Mouse (Mus musculus) lung, embryonic 15.5 days (tissue): ENCODE results near the gene Capn7. TPM values are rescaled to one million over a fixed set of nuclear protein-coding genes. Genes with fewer than 3 reads are reported as not detected.
A peak's percentile ranks its signal among the peaks of the same experiment; 100 is the strongest.

Experiments
- ATAC-seq: fragments of 200-750 bp; cut with Nextera tagmentation; 2 replicates; pipeline ENCODE4 v1.8.0; 2017; ENCODE audit warnings: moderate number of reproducible peaks, borderline replicate concordance; ENCODE audit not compliant: low FRiP score, low TSS enrichment; ENCODE audit errors: extremely low read depth
- H3K27ac ChIP-seq: fragments of 300-500 bp; sonication (generic); 2 replicates; pipeline ENCODE4 v1.5.1; 2015; ENCODE audit warnings: moderate library complexity, mild to moderate bottlenecking, inconsistent platforms
- H3K27me3 ChIP-seq: fragments of 300-500 bp; sonication (generic); 2 replicates; pipeline ENCODE4 v1.6.1; 2015; ENCODE audit warnings: inconsistent platforms
- H3K36me3 ChIP-seq: fragments of 300-500 bp; sonication (generic); 2 replicates; pipeline ENCODE4 v1.6.1; 2015; ENCODE audit warnings: inconsistent platforms
- H3K4me1 ChIP-seq: fragments of 300-500 bp; sonication (generic); 2 replicates; pipeline ENCODE4 v1.6.1; 2015; ENCODE audit warnings: inconsistent platforms
- H3K4me2 ChIP-seq: fragments of 300-500 bp; sonication (generic); 2 replicates; pipeline ENCODE4 v1.6.1; 2015; ENCODE audit warnings: inconsistent platforms, mild to moderate bottlenecking, moderate library complexity
- H3K4me3 ChIP-seq: fragments of 300-500 bp; sonication (generic); 2 replicates; pipeline ENCODE4 v1.5.1; 2015; ENCODE audit warnings: mild to moderate bottlenecking, inconsistent platforms
- H3K9ac ChIP-seq: fragments of 300-500 bp; sonication (generic); 2 replicates; pipeline ENCODE4 v1.6.1; 2015; ENCODE audit warnings: inconsistent platforms
- H3K9me3 ChIP-seq: fragments of 300-500 bp; sonication (generic); 2 replicates; pipeline ENCODE4 v1.6.1; 2016; ENCODE audit warnings: inconsistent platforms
- WGBS: fragments of 180-500 bp; shearing (Covaris S2); methylation state at CpG from one replicate; pipeline ENCODE4 v1.1.7; 2015; 5-methylcytosine and 5-hydroxymethylcytosine counted together
- polyA plus RNA-seq: library from polyadenylated mRNA; unstranded; fragments of >200 nt; fragmentation: Nextera tagmentation; extraction: Ambion mirVana; gene quantifications from 2 replicates; pipeline ENCODE4 v1.2.1, GENCODE M21; 2015

The Capn7 gene
- polyA plus RNA-seq, 1 experiment from 2014 or later = 37.2 TPM

DNA sequence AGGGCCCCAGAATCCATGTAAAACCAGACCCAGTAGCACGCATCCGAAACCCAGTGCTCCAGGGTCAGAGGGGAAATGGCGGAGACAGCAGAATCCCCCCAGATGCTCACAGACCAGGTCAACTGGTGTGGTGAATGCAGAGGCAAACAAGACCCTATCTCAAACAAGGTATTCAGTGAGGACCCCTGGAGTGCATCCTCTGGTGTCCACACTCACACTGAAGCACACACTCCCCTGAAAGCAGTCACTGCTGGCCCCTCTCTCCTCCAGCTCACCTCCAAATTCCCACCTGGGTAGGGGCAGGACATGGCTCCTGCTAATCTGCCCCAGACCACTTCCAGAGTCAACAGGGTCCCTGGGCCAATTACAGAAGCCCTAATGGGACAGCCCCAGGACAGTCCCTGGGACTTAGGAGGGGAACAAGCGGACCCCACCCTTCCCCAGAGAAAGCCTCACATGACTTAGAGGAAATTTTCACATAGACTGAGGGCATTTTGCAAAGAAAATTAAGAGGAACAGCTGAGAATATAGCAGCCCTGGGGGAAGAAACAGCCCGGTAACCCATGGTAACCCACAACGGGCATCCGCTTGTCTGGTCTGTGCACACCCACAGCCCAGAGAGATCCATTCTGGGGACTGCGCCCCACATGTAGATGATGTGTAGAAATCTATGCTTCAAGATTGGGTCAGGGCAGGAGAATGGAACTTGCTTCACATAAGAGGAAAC lies 53.1 kb downstream of the Capn7 start:
- Histone ChIP-seq H3K27me3 (no peaks in the 10 kb centered on the region), H3K9me3 (no peaks in the 10 kb centered on the region), H3K27ac (no peak overlapping the region), H3K9ac (no peak overlapping the region), H3K4me2 (no peak overlapping the region), H3K36me3 (no peaks in the 10 kb centered on the region), H3K4me3 (no peak overlapping the region), H3K4me1 (peaks cover 63% of the 10 kb centered on the region)
- no peak for ATAC-seq
- WGBS = 92% methylated on average over 8 of the region's 8 CpGs

DNA sequence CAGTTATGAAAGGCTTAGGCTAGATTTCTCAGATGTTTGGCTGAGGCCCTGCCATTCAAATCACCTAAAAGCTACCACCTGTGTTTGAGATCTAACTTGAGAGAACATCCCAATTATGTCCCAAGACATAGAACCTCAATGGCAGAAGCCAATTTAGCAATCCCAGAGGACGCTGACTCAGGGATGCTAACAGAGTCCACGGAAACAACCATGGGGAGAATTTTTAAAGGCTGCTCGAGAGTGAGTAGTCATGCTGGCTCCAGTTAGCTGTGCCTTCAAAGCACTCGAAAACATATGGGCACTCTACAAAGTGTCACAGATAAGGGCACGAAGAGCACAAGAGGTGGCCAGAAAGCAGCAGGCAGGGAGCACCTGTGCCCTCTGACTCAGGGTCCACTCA lies 55.9 kb downstream of the Capn7 start:
- H3K36me3 ChIP-seq = no peaks in the 10 kb centered on the region
- H3K4me2 ChIP-seq = no peak overlapping the region
- 53% methylated on average over 5 of the region's 5 CpGs for WGBS
- ATAC-seq = no peak
- H3K4me1 ChIP-seq = peaks cover 41% of the 10 kb centered on the region
- H3K9ac ChIP-seq = no peak overlapping the region
- H3K4me3 ChIP-seq = no peak overlapping the region
- no peak overlapping the region for H3K27ac ChIP-seq
- H3K27me3 ChIP-seq = no peaks in the 10 kb centered on the region
- H3K9me3 ChIP-seq = no peaks in the 10 kb centered on the region

DNA sequence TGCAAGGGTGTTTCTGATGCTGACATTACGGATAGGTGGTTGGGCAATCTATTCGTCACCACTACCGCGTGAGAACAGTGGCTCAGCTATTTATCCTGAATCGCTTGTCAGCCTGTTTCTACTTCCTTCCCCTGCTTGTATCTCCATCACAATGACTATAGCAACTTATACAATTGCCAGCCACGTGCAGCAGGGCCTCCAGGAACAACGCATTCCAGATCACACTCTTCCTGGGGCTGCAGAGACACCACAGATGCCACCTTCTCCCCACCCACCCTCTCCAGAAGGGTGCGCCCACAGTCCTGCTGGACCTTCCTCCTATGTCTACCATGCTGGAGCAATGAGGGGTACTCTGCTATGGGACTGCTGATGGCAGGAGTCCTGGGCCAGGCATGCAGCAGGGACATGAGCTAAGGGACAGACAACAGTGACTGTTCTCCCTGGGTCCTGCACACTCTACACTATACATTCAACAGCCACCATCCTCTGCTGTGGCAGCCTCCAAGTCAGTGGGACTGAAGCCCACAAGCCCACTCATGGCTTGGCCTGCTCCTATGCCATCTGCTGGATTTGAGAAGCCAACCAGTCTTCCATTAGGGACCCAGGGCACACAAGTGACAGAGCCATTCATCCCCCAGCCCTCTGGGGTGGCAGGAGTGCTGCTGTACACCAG lies 56.6 kb downstream of the Capn7 start:
- ATAC-seq = no peak
- H3K4me2 ChIP-seq = no peak overlapping the region
- H3K4me3 ChIP-seq = no peak overlapping the region
- H3K9me3 ChIP-seq = no peaks in the 10 kb centered on the region
- no peaks in the 10 kb centered on the region for H3K27me3 ChIP-seq
- H3K9ac ChIP-seq = no peak overlapping the region
- H3K4me1 ChIP-seq = peaks cover 40% of the 10 kb centered on the region
- no peaks in the 10 kb centered on the region for H3K36me3 ChIP-seq
- 59% methylated on average over 8 of the region's 8 CpGs for WGBS
- peak overlapping the region; percentile 81 for H3K27ac ChIP-seq

DNA sequence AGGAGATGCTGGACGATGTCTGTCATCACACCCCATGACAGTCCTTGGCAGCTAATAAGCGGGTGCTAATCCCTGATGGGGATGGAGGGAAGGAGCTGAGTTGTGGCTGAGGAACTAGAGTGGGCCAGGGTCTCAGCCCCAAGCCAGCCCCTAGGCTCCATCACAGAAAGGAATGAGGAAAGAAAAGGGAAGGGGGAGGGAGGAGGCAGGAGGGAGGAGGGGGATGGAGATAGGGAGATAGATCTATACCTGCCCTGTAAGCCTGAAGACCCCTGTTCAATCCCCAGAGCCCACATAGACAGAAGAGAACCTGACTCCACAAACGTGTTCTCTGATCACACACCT lies 57.1 kb downstream of the Capn7 start:
- WGBS = 62% methylated on average over 3 of the region's 3 CpGs
- Histone ChIP-seq H3K27ac (peak overlapping the region; percentile 81), H3K4me1 (peaks cover 35% of the 10 kb centered on the region), H3K9ac (no peak overlapping the region), H3K4me2 (no peak overlapping the region), H3K27me3 (no peaks in the 10 kb centered on the region), H3K9me3 (no peaks in the 10 kb centered on the region), H3K4me3 (no peak overlapping the region), H3K36me3 (no peaks in the 10 kb centered on the region)
- no peak for ATAC-seq

DNA sequence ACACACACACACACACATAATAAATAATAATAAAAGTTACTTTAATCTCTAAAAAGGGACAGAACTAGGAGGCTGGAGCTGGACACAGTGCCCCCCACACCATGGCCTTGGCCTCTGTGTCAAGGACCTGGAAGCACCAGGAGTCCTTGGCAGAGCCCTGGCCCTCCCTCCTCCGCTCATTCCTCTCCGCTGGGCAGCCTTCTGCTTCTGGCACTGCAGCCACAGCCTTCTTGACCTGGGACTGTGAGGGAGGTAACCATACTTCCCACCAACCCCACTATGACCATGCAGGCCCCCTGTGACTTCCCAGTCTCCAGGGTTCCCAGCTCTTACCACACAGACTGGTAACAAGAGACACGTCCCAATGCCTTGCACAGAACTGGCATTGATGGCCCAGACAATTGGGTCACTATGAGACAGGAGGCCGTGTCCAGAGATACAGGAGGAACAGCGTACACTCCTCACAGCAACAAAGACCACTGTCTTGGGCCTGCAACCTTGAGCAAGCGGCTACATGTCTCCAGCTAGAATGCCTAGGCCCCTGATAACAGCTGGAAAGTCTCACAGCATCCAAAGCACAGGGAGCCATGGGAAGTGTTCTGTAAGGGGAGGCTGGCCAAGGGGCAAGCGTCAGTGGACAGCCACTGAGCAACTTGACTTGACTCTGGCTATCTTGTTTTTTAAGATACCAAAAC lies 57.6 kb downstream of the Capn7 start:
- no peak overlapping the region for H3K4me3 ChIP-seq
- H3K27ac ChIP-seq = peak overlapping the region; percentile 81
- ATAC-seq = peak; percentile 77
- no peak overlapping the region for H3K4me2 ChIP-seq
- H3K9me3 ChIP-seq = no peaks in the 10 kb centered on the region
- 52% methylated on average over 7 of the region's 7 CpGs for WGBS
- H3K4me1 ChIP-seq = peaks cover 30% of the 10 kb centered on the region
- no peak overlapping the region for H3K9ac ChIP-seq
- H3K36me3 ChIP-seq = no peaks in the 10 kb centered on the region
- H3K27me3 ChIP-seq = no peaks in the 10 kb centered on the region

DNA sequence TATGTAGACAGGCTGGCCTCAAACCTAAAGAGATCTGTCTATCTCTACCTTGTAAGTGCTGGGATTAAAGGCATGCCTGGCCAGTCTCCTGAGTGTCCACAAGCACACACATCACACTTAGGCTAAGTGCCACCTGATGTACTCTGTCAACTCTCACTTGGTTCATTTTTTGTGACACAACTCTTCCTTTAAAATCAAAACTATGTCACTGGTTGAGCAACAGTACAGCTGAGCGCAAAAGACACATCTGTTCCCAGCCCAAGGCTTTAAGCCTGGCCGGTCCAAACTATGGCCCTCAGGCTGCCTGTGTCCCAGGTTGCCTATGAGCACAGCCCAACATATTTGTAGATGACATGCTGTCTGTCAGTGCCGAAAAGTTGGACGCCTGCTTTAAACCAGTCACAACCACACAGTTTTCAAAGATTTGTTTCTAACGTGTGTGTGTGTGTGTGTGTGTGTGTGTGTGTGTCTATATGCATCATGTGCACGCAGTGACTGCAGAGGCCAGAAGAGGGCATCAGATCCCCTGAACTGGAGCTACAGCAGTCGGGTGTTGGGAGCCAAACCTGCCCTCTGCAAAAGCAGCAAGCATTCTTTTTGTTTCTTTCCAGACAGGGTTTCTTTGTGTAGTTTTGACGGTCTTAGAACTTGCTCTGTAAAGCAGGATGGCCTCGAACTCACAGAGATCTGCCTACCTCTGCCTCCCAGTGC lies 58.5 kb downstream of the Capn7 start:
- no peak overlapping the region for H3K4me2 ChIP-seq
- no peak overlapping the region for H3K9ac ChIP-seq
- H3K36me3 ChIP-seq = no peaks in the 10 kb centered on the region
- no peak overlapping the region for H3K4me3 ChIP-seq
- peaks cover 30% of the 10 kb centered on the region for H3K4me1 ChIP-seq
- H3K27me3 ChIP-seq = no peaks in the 10 kb centered on the region; the same call in 1 of the 2 replicates
- peak overlapping the region; percentile 81 for H3K27ac ChIP-seq
- H3K9me3 ChIP-seq = no peaks in the 10 kb centered on the region
- peak; percentile 68; the same call in 1 of the 2 replicates for ATAC-seq
- WGBS = 78% methylated on average over 9 of the region's 9 CpGs

DNA sequence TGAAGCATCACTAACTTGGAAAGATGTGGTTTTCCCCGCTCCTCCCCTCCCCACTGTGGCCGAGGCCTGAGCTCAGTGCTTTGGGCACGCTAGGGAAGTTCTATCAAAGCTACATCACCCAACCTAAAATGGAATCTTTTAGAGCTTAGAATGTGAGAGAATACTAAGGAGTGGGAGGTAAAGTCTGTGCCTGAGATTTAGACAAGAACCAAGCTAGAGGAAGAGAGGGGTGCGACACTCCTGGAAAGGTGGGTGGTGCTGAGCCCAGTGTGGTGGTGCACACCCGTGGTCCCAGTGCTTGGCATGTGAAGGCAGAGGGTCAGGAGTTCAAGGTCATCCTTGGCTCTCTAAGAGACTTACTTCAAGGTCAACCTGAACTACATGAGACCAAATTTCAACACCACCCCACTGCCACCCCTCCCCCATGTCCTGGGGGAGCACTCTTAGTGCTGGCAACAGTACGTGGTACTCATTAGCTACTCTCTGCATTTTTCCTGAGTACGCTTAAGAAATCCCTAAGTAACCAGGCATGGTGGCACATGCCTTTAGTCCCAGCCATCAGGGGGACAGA lies 59.3 kb downstream of the Capn7 start:
- Histone ChIP-seq H3K9me3 (no peaks in the 10 kb centered on the region), H3K4me1 (peaks cover 30% of the 10 kb centered on the region), H3K4me2 (no peak overlapping the region), H3K27ac (peak overlapping the region; percentile 81; the same call in 1 of the 2 replicates), H3K27me3 (no peaks in the 10 kb centered on the region; the same call in 1 of the 2 replicates), H3K4me3 (no peak overlapping the region), H3K36me3 (no peaks in the 10 kb centered on the region), H3K9ac (no peak overlapping the region)
- no peak for ATAC-seq
- 93% methylated on average over 7 of the region's 7 CpGs for WGBS

DNA sequence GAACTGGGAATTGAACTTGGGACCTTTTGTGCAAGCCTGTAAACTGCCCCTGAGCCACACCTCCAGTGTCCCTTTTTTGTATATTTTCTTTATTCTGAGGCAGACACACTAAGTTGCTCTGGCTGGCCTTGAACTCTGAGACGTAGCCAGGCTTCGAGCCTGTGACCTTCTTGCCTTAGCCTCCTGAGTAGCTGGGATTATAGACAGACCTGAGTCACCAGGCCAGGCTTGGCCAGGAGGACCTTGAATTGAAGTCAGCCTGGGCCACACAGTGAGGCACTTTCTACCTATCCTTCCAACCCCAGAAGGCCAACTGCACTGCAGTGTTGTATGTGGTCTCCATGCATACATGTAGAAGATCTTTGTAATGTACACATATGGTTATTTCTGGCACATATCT lies 60.0 kb downstream of the Capn7 start:
- Histone ChIP-seq H3K27me3 (no peaks in the 10 kb centered on the region; the same call in 1 of the 2 replicates), H3K27ac (no peak overlapping the region), H3K4me3 (no peak overlapping the region), H3K9ac (no peak overlapping the region), H3K36me3 (no peaks in the 10 kb centered on the region), H3K4me2 (no peak overlapping the region), H3K4me1 (peaks cover 30% of the 10 kb centered on the region), H3K9me3 (no peaks in the 10 kb centered on the region)
- 92% methylated on average over 2 of the region's 2 CpGs for WGBS
- ATAC-seq = no peak

DNA sequence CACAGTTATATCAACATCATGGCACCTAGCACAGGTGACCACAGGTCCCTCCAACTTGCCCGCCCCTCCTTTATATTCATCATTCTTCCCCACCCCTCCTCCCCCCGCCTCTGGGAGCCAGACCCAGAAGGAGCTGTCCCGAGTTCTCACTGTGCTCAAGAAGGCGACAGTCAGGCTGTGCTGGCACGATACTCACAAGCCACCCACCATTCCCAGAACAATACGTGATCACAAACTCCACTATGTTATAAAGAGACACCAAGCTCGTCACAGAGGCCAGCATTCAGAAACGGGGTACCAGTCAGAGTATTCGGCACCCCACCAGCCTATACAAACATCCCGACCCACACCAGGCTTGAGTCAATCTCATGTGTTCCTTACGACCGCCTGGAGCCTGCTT lies 60.9 kb downstream of the Capn7 start:
- H3K4me1 ChIP-seq = peaks cover 30% of the 10 kb centered on the region
- H3K27ac ChIP-seq = no peak overlapping the region
- no peak overlapping the region for H3K4me2 ChIP-seq
- no peaks in the 10 kb centered on the region for H3K9me3 ChIP-seq
- no peaks in the 10 kb centered on the region for H3K36me3 ChIP-seq
- H3K4me3 ChIP-seq = no peak overlapping the region
- no peaks in the 10 kb centered on the region; the same call in 1 of the 2 replicates for H3K27me3 ChIP-seq
- 73% methylated on average over 12 of the region's 12 CpGs for WGBS
- ATAC-seq = no peak
- H3K9ac ChIP-seq = no peak overlapping the region

DNA sequence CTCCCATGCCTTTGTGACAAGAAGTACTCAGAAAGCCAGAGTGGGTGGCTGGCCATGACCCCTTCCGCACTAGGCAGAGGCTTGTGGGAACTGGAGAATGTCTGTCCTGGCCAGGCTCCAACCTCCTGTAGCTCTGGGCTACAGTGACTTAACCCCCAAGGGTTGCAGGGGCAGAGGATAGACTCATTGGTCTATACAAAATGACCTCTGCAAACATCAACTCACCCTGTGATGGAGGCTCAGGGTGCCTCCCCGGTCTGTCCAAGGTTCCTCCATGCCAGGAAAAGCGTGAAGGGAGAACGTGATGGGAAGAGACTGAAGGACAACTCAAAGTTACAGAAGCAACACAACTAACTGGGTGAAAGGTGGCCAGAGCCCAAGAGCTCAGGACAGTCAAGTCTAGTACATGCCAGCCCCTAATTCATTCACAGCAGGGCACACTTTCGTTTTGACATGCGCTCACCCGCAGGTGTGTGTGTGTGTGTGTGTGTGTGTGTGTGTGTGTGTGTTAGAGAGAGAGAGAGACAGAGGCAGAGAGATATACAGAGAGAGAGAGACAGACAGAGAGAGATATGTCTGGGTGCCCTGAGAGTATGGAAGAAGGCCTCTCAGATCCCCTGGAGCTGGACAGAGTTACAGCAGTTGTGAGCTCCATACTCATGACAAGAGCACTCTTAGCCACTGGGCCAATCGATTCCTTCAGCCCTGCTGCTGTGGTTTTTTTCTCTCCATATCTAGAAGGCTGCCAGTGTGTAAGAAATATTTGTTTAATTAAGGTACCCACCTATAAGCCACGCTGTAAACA lies 61.6 kb downstream of the Capn7 start:
- H3K9me3 ChIP-seq = no peaks in the 10 kb centered on the region
- no peak for ATAC-seq
- no peaks in the 10 kb centered on the region; the same call in 1 of the 2 replicates for H3K27me3 ChIP-seq
- 74% methylated on average over 9 of the region's 9 CpGs for WGBS
- H3K4me1 ChIP-seq = peaks cover 23% of the 10 kb centered on the region
- H3K27ac ChIP-seq = no peak overlapping the region
- H3K4me2 ChIP-seq = no peak overlapping the region
- H3K9ac ChIP-seq = no peak overlapping the region
- H3K36me3 ChIP-seq = no peaks in the 10 kb centered on the region
- H3K4me3 ChIP-seq = no peak overlapping the region

DNA sequence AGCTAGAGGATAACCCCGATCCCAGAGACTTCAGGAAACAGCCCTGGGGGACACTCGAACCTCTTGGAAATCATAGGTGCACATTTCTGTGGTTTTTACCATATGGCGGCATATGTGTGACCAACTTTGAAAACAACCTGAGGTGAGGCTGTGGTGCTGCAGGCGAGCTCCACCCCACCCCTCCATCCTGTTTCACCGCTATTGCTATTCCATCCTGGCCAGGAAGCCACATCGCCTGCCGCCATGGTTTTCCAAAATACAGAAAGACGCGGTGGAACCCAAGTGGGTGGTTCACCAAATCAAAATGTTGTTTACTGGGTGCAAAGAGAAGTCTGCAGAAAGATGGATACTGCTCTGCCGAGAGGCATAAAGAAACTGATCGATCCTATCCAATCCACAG lies 62.4 kb downstream of the Capn7 start:
- WGBS = 91% methylated on average over 11 of the region's 11 CpGs
- no peak overlapping the region for H3K4me3 ChIP-seq
- no peak overlapping the region for H3K9ac ChIP-seq
- no peaks in the 10 kb centered on the region; the same call in 1 of the 2 replicates for H3K27me3 ChIP-seq
- H3K9me3 ChIP-seq = no peaks in the 10 kb centered on the region
- H3K27ac ChIP-seq = no peak overlapping the region
- no peak overlapping the region for H3K4me2 ChIP-seq
- H3K36me3 ChIP-seq = no peaks in the 10 kb centered on the region
- H3K4me1 ChIP-seq = peaks cover 18% of the 10 kb centered on the region
- ATAC-seq = no peak
